Mouse (Mus musculus) neural tube, embryonic 10.5 days (tissue): ENCODE measurements around the gene Epc2.

Experiments
- DNase-seq: peaks from one replicate; pipeline ENCODE4 v3.0.0-alpha.2; 2017; ENCODE audit warnings: low spot score; ENCODE audit errors: extremely low spot score

Gene Epc2

DNA sequence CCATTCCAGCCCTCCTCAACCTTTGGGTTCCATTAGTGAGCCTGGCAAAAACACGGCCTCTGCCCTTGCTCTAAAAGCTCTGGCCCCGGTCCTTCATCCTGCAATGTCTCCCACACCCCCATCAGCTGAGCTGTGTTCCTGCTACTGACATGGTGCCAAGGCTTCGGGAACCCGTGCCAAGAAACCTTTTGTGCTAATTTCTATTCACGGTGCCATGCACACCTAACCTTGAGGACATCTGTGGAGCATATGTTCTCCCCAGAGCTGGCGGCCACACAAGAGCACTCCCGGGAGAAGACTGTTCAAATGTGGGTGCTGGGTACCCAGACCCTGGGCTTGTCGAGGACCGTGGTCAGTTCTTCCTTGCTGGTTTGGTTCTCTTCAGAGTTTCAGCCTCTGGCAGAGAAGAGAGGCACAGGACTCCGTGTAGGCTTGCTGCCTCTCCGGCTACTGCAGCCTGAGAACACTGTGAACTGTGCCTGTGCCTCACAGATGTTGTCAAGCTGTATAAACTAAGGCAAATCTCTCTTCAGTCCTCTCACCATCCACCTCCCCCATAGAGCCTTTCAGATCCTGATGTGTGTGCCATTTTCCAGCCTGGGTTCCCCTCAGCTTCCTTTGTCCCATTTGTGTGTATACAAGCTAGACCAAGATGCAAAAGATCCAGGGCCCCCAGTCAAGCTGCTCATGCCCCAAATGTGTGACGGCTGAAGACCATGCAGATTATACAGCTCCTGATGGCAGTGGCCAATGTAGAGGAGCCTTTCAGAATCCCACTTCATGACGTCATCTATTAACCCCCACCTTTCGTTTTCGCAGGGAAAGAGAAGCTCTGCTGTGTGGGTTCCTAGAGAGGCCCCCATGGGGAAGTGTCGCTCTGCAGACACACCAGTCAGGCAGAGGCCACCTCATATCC lies 118.8 kb downstream of the Epc2 start:
- peak; percentile 35 for DNase-seq

- no peak for DNase-seq
These were observed 119.5 kb downstream of the Epc2 start for GRCm38 (mm10) chr2:49570778-49571101.

DNA sequence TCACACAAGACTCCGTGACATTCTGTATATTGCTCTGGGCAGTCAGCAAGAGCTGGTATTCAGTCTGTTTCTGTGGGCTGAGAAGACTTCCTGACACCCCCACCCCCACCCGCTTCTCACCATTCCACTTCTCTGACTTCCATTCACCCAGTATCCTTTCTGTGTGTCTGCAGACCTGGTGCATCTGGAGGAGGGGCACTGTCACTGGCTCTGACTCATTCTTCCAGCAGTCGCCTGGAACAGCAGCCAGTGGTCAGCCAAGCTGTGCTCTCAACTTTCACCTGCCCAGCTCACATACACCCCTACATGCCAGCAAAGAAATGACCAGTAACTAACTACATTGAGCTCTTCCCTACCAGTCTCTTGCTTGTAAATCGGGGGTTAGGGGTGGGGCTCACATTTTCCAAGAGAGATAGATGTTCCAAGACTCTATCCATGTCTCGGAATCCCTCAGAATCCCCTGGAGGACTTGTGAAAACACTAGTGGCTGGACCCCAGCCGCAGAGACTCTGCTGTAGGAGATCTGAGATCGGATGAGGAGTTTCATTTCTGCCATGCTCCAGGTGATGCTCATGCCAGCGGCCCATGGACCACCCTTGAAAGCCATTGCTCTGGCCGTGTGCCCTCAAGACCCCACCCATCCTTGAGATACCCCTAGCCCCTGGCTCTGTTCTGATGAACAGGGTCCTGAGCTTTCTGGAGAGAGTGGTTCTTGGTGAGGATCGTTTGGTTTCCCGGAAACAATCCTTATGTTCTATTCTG lies 120.1 kb downstream of the Epc2 start:
- no peak for DNase-seq

DNA sequence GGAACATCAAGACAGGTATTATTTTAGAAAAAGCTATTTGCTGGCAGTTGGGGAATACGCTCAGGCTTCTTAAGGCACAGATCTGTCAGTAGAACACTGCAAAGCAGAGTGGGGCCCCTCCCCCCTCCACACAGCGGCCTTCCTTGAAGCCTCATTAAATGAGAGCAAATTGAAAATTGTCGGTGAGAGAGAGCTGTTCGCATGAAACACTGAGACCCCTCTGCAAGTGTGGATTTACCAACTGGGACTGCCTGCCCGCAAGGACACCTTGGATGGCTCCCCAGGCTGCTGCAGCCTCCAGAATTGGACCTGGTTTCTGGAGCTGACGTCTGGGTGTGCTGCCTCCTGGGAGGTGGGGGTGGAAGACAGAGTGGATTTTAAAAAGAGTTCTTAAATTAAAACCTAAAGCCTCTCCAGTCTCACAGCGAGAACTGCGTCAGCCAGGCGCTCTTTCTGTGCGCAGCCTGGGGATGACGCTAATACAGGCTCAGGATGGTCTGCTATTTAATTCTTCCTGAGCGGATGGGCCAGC lies 120.9 kb downstream of the Epc2 start:
- DNase-seq: no peak

- DNase-seq: no peak
These were observed 121.4 kb downstream of the Epc2 start for GRCm38 (mm10) chr2:49572684-49573083.

DNA sequence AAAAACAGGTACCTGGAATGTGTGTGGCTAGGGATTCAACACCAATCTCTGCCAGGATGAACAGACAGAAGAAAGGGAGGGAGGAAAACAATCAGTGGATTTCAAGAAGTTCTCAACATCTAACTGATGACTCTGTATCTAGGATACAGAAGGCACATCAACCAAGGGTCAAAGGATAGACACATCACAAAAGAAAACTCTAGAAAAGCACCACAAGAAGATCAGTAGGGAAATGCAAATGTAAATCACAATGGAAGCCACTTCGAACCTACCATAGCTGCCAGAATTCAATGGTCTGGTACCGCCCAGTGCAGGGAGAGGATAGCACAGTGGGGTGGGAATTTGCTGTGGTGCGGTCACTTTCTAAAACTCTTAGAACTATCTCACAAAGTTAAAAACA lies 122.0 kb downstream of the Epc2 start:
- no peak for DNase-seq

DNA sequence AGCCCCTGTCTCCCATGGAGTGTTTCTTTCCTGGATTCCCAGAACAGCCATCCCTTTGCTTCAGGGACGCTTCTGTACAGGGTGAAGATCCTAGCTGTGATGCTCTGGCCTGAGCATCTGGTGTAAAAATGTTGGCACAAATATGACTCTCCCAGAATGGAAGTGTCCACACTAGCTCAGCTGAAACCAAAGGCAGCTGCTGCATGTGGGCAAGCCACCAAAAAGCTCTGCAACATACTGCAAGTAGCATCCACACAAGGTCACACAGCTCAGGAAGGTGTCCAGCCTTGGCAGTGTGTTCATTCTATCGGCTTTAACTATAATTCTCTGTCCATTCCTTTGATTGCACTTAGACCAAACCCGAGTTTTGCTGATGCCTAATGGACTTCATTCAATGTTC lies 129.3 kb downstream of the Epc2 start:
- DNase-seq: no peak

GRCm38 (mm10) chr2:49582546-49582945 lies 131.3 kb downstream of the Epc2 start:
- no peak for DNase-seq

- no peak for DNase-seq
These were observed 132.0 kb downstream of the Epc2 start for GRCm38 (mm10) chr2:49583311-49583710.

DNA sequence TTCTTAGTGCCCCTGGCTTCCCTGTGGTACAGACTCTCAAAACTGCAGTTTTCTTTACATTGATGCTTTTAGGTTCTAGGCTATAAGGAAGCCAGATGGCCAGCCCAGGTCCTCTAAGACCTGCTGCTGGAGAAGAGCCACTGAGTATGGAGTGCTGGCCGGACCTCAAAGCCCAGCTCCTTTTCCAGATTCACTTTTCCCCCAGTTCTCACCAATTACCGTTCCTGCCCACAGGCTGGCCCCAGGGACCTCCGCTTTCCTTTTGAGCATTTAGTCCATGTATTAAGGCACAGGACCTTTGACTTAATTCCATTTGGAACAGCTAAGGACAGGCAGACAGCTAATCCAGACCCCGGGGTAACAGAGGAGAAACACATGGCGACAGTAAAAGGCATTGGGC lies 139.2 kb downstream of the Epc2 start:
- DNase-seq: no peak

DNA sequence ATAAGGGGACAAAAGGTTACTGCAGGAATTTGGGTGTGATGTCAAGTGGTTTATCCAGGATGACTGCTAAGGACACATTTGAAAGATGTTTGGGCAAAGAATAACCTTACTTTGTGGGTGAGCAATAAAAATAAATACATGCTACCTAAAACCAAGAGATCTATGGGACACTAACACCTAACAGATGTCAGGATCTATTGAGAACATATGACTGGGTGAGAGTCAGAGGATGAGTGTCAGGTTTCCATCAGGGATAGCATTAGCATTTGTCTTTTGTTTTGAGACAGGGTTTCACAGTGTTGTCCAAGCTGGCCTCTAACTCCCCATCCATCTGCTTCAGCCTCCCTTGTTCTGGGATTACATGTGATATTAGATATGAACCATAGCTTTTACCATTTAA lies 141.6 kb downstream of the Epc2 start:
- DNase-seq: no peak

DNA sequence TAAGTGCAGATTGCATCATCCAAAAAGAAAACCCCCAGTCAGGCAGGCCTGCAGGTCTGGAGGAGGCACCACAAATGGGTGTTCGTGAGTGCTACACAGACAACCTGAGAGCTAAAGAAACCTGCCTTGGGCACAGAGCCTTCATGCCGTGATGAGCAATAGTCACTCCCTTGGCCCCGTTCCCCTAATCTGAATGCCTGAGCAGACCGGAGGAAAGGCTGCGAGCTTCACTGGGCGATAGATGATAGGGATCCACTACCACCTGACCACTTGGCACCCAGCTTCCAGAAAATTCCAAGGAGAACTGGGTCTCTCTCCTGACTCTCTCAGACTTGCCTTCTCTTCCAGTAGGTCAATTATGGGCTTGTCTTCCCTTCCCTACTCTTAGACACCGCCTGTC lies 143.6 kb downstream of the Epc2 start:
- DNase-seq: no peak

DNA sequence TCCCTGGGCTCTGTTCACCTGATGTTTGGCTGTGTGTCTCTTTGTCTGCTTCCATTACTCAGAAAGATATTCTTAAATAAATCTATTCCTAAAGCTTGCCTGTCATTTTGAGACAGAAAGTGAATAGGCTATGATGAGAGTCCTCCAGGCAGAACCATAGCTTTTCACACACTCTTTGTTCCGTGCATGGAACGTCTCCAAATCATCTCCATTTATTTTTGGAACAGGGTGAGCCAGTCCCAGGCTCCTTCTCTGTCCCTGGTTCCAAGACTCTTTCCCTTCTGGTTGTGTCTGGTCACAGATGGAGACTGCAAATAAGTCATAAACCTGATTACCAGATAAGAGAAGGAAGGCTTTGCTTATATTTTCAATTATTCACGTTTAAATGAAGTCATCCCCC lies 145.0 kb downstream of the Epc2 start:
- DNase-seq: no peak

- no peak for DNase-seq
These were observed 148.9 kb downstream of the Epc2 start for GRCm38 (mm10) chr2:49600021-49600681.
